Mouse (Mus musculus): Measurements from ENCODE around the gene Tbca. TPM values are rescaled to one million over a fixed set of nuclear protein-coding genes. Genes with fewer than 3 reads are reported as not detected.
A peak's percentile ranks its signal among the peaks of the same experiment; 100 is the strongest.

Gene Tbca
- polyA plus RNA-seq, 1 experiment from 2014 or later = 315 TPM

DNA sequence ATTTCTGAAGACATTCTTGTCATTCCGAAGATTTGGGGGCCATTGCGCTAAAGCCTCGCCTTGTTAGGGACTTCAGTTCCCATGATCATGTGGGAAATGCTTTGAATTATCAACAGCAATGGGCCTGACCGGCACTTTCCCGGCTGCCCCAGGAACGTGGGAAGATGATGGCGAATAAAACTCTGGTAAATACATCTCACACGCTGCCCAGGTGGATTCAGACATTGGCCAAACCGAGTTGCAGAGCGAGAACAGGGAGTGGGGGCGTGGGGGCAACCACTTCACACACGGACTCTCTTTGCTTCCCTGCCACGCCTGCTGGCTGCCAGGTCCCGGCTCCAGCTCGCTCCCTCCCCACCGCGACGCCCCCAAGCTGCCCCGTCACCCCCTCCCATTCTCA lies 83.7 kb downstream of the Tbca start:
- ATAC-seq (ENCODE audit: low read depth) = no peak
- Histone ChIP-seq H3K9me3 (ENCODE audit: control insufficient read depth, low read length) (no peaks in the 10 kb centered on the region), H3K27ac (ENCODE audit: low read depth, low read length) (no peak overlapping the region), H3K4me3 (ENCODE audit: low read depth, low read length) (no peak overlapping the region), H3K4me2 (ENCODE audit: low read depth, low read length) (no peak overlapping the region), H3K27me3 (ENCODE audit: control insufficient read depth, insufficient read depth, low read length) (peaks cover 60% of the 10 kb centered on the region), H3K36me3 (ENCODE audit: control insufficient read depth, insufficient read depth, low read length) (no peaks in the 10 kb centered on the region), H3K4me1 (ENCODE audit: control insufficient read depth, insufficient read depth, low read length) (0 out of 2 replicates have a peak, but pooled peaks cover 5% of the 10 kb centered on the region), H3K9ac (replicated peaks; ENCODE audit: low read depth, low read length) (no peak overlapping the region)
- 0% methylated on average over 19 of the region's 19 CpGs for WGBS

- H3K9ac ChIP-seq (replicated peaks; ENCODE audit: low read depth, low read length) = no peak overlapping the region
- 0 out of 2 replicates have a peak, but pooled peaks cover 5% of the 10 kb centered on the region for H3K4me1 ChIP-seq (ENCODE audit: control insufficient read depth, insufficient read depth, low read length)
- under 1% methylated on average over 53 of the region's 54 CpGs for WGBS
- no peaks in the 10 kb centered on the region for H3K9me3 ChIP-seq (ENCODE audit: control insufficient read depth, low read length)
- no peak for ATAC-seq (ENCODE audit: low read depth)
- peak overlapping the region; percentile 50; the same call in 1 of the 2 replicates for H3K27ac ChIP-seq (ENCODE audit: low read depth, low read length)
- peaks cover 61% of the 10 kb centered on the region for H3K27me3 ChIP-seq (ENCODE audit: control insufficient read depth, insufficient read depth, low read length)
- H3K4me2 ChIP-seq (ENCODE audit: low read depth, low read length) = no peak overlapping the region; the same call in 1 of the 2 replicates
- H3K4me3 ChIP-seq (ENCODE audit: low read depth, low read length) = no peak overlapping the region
- no peaks in the 10 kb centered on the region for H3K36me3 ChIP-seq (ENCODE audit: control insufficient read depth, insufficient read depth, low read length)
These were observed 84.7 kb downstream of the Tbca start for GRCm38 (mm10) chr13:94873111-94874038.

GRCm38 (mm10) chr13:94874039-94874425 lies 85.3 kb downstream of the Tbca start:
- Histone ChIP-seq H3K27ac (ENCODE audit: low read depth, low read length) (no peak overlapping the region), H3K36me3 (ENCODE audit: control insufficient read depth, insufficient read depth, low read length) (no peaks in the 10 kb centered on the region), H3K4me2 (ENCODE audit: low read depth, low read length) (no peak overlapping the region; the same call in 1 of the 2 replicates), H3K9ac (replicated peaks; ENCODE audit: low read depth, low read length) (no peak overlapping the region), H3K4me3 (ENCODE audit: low read depth, low read length) (no peak overlapping the region), H3K4me1 (ENCODE audit: control insufficient read depth, insufficient read depth, low read length) (no peaks in the 10 kb centered on the region), H3K27me3 (ENCODE audit: control insufficient read depth, insufficient read depth, low read length) (peaks cover 58% of the 10 kb centered on the region), H3K9me3 (ENCODE audit: control insufficient read depth, low read length) (no peaks in the 10 kb centered on the region)
- ATAC-seq (ENCODE audit: low read depth) = no peak
- 1% methylated on average over 8 of the region's 8 CpGs for WGBS

DNA sequence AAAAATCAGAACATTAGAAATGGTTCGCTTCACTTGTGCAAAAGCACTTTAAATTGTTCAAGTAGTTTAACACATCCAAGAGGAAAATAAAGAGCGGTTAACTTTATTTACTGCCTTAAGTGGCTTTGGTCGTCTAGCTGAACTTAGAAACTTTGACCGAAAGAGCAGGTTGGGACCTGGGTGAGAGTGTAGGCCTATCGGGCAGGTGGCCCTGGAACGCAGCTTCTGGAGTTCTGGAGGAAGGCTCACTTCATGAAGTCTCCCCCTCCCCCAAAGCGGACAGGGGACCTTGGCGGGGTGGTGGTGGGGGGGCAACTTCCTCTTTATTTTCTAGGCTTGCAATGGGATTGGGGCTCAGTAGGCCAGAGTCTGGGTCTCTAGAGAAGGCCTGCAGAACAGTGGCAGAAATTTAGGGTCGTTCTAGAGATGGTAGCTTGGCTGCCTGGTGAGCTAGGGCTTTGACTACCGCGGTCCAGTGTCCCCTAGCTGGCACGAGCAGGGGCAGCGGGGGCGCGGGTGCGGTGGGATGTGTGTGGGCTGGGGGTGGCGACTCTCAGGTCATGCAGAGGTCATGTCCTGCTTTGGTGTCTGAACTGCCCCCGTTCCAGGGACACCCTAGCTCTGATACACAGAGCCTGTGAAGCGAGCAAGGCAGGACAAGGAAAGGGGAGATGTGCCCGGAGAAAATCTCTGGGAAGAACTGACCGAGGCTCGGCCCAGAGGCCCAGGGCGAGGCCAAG lies 86.1 kb downstream of the Tbca start:
- Histone ChIP-seq H3K4me2 (ENCODE audit: low read depth, low read length) (peak overlapping the region; percentile 12; the same call in 1 of the 2 replicates), H3K9me3 (ENCODE audit: control insufficient read depth, low read length) (no peaks in the 10 kb centered on the region), H3K9ac (replicated peaks; ENCODE audit: low read depth, low read length) (0 out of 2 replicates have a peak overlapping the region, but pooled peaks have one; percentile 12), H3K4me1 (ENCODE audit: control insufficient read depth, insufficient read depth, low read length) (no peaks in the 10 kb centered on the region), H3K4me3 (ENCODE audit: low read depth, low read length) (no peak overlapping the region), H3K27me3 (ENCODE audit: control insufficient read depth, insufficient read depth, low read length) (peaks cover 62% of the 10 kb centered on the region), H3K27ac (ENCODE audit: low read depth, low read length) (0 out of 2 replicates have a peak overlapping the region, but pooled peaks have one; percentile 40), H3K36me3 (ENCODE audit: control insufficient read depth, insufficient read depth, low read length) (no peaks in the 10 kb centered on the region)
- no peak for ATAC-seq (ENCODE audit: low read depth)
- 2% methylated on average over 23 of the region's 23 CpGs for WGBS

- no peaks in the 10 kb centered on the region for H3K36me3 ChIP-seq (ENCODE audit: control insufficient read depth, insufficient read depth, low read length)
- under 1% methylated on average over 30 of the region's 30 CpGs for WGBS
- peaks cover 62% of the 10 kb centered on the region for H3K27me3 ChIP-seq (ENCODE audit: control insufficient read depth, insufficient read depth, low read length)
- H3K4me2 ChIP-seq (ENCODE audit: low read depth, low read length) = peak within 1 kb of the TSS; percentile 12; the same call in 1 of the 2 replicates
- H3K27ac ChIP-seq (ENCODE audit: low read depth, low read length) = 0 out of 2 replicates have a peak within 1 kb of the TSS, but pooled peaks have one; percentile 40
- H3K4me1 ChIP-seq (ENCODE audit: control insufficient read depth, insufficient read depth, low read length) = no peaks in the 10 kb centered on the region
- ATAC-seq (ENCODE audit: low read depth) = no peak
- peak within 1 kb of the TSS; percentile 14 for H3K4me3 ChIP-seq (ENCODE audit: low read depth, low read length)
- H3K9ac ChIP-seq (replicated peaks; ENCODE audit: low read depth, low read length) = peak within 1 kb of the TSS; percentile 41; the same call in 1 of the 2 replicates
- H3K9me3 ChIP-seq (ENCODE audit: control insufficient read depth, low read length) = no peaks in the 10 kb centered on the region
These were observed 86.7 kb downstream of the Tbca start, which contains the start of gene Otp for GRCm38 (mm10) chr13:94875396-94875880. Gene Otp, plus strand, starts transcription at chr13:94875602.

DNA sequence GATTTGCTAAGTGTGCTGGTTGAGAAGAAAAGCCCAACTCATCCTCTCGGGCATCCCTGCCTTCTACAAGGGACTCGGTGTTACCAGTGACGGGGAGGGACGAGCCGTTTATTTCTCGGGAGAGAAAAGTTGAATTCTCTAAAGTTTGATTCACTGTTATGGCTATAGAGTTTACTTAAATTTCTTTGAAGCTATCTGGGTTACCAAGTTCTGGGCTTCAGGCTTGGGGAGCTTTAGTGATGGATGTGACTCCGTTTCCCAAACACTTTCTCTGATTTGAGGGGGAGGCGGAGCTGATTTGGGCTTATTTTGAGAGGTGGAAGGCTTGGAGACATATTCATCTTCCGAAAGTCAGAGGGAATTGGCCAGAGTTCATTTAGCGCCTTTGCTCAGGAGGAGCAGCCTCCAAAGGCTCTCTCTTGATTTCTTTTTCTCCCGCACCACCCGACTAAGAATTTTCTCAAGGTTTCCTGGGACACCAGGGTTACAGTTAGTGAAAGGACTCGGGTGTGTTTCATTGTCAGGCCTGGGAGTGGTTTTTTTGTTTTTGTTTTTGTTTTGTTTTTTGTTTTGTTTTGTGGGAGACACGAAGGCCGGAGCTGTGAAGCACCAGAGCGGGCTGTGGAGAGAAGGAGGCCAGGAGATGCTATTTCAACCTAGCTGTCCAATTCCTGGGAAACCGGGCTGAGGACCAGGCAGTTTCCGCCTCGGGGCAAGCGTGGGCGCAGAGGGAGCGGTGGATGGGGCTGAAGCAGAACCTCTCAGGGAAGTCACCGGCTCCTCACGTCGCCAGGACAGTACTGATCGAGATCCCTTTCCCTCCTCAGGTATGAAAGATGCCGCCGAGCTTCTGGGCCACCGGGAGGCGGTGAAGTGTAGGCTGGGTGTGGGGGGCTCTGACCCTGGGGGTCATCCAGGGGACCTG lies 87.8 kb downstream of the Tbca start:
- Histone ChIP-seq H3K9ac (replicated peaks; ENCODE audit: low read depth, low read length) (peak overlapping the region; percentile 41; the same call in 1 of the 2 replicates), H3K4me1 (ENCODE audit: control insufficient read depth, insufficient read depth, low read length) (no peaks in the 10 kb centered on the region), H3K27ac (ENCODE audit: low read depth, low read length) (peak overlapping the region; percentile 16), H3K27me3 (ENCODE audit: control insufficient read depth, insufficient read depth, low read length) (peaks cover 66% of the 10 kb centered on the region), H3K4me2 (ENCODE audit: low read depth, low read length) (no peak overlapping the region), H3K4me3 (ENCODE audit: low read depth, low read length) (peak overlapping the region; percentile 14), H3K9me3 (ENCODE audit: control insufficient read depth, low read length) (no peaks in the 10 kb centered on the region), H3K36me3 (ENCODE audit: control insufficient read depth, insufficient read depth, low read length) (no peaks in the 10 kb centered on the region)
- under 1% methylated on average over 30 of the region's 30 CpGs for WGBS
- 0 out of 2 replicates have a peak, but pooled peaks have one; percentile 3 for ATAC-seq (ENCODE audit: low read depth)

GRCm38 (mm10) chr13:94877211-94877590 lies 88.5 kb downstream of the Tbca start:
- H3K36me3 ChIP-seq (ENCODE audit: control insufficient read depth, insufficient read depth, low read length) = no peaks in the 10 kb centered on the region
- no peaks in the 10 kb centered on the region for H3K9me3 ChIP-seq (ENCODE audit: control insufficient read depth, low read length)
- peaks cover 72% of the 10 kb centered on the region for H3K27me3 ChIP-seq (ENCODE audit: control insufficient read depth, insufficient read depth, low read length)
- H3K9ac ChIP-seq (replicated peaks; ENCODE audit: low read depth, low read length) = 0 out of 2 replicates have a peak overlapping the region, but pooled peaks have one; percentile 41
- 1% methylated on average over 27 of the region's 27 CpGs for WGBS
- H3K4me1 ChIP-seq (ENCODE audit: control insufficient read depth, insufficient read depth, low read length) = no peaks in the 10 kb centered on the region
- H3K4me2 ChIP-seq (ENCODE audit: low read depth, low read length) = no peak overlapping the region
- peak; percentile 15; the same call in 1 of the 2 replicates for ATAC-seq (ENCODE audit: low read depth)
- peak overlapping the region; percentile 16 for H3K27ac ChIP-seq (ENCODE audit: low read depth, low read length)
- peak overlapping the region; percentile 14 for H3K4me3 ChIP-seq (ENCODE audit: low read depth, low read length)
